Mouse (Mus musculus) liver, embryonic 11.5 days (tissue): Measurements from ENCODE around the gene Gm614. TPM values are rescaled to one million over a fixed set of nuclear protein-coding genes. Genes with fewer than 3 reads are reported as not detected.
A peak's percentile ranks its signal among the peaks of the same experiment; 100 is the strongest.

Experiments
- ATAC-seq: fragments of 200-750 bp; cut with Nextera tagmentation; replicated peaks from 2 replicates; pipeline ENCODE4 v1.8.0; 2017; ENCODE audit warnings: moderate number of reproducible peaks, mild to moderate bottlenecking, moderate TSS enrichment, moderate library complexity; ENCODE audit not compliant: low FRiP score
- DNase-seq: peaks from one replicate; pipeline ENCODE4 v3.0.0-alpha.2; 2017; ENCODE audit warnings: low spot score
- H3K27ac ChIP-seq: fragments of 300-500 bp; sonication (generic); 2 replicates; pipeline ENCODE4 v1.5.1; 2014; ENCODE audit warnings: mild to moderate bottlenecking, low read depth, low read length, control low read depth
- H3K27me3 ChIP-seq: fragments of 300-500 bp; sonication (generic); replicated peaks from 2 replicates; pipeline ENCODE4 v1.6.1; 2014; ENCODE audit warnings: low read length, mixed read lengths; ENCODE audit not compliant: control insufficient read depth, insufficient read depth
- H3K36me3 ChIP-seq: fragments of 300-500 bp; sonication (generic); 2 replicates; pipeline ENCODE4 v1.6.1; 2014; ENCODE audit warnings: mild to moderate bottlenecking, low read length, moderate library complexity, mixed read lengths; ENCODE audit not compliant: control insufficient read depth, insufficient read depth
- H3K4me1 ChIP-seq: fragments of 300-500 bp; sonication (generic); replicated peaks from 2 replicates; pipeline ENCODE4 v1.6.1; 2014; ENCODE audit warnings: low read length, mixed read lengths; ENCODE audit not compliant: control insufficient read depth, insufficient read depth
- H3K4me2 ChIP-seq: fragments of 300-500 bp; sonication (generic); 2 replicates; pipeline ENCODE4 v1.6.1; 2014; ENCODE audit warnings: mild to moderate bottlenecking, control low read depth, moderate library complexity
- H3K4me3 ChIP-seq: fragments of 300-500 bp; sonication (generic); 2 replicates; pipeline ENCODE4 v1.5.1; 2014; ENCODE audit warnings: low read depth, low read length, control low read depth
- H3K9ac ChIP-seq: fragments of 300-500 bp; sonication (generic); 2 replicates; pipeline ENCODE4 v1.6.1; 2014; ENCODE audit warnings: low read depth, low read length, control low read depth
- H3K9me3 ChIP-seq: fragments of 300-500 bp; sonication (generic); 2 replicates; pipeline ENCODE4 v1.6.1; 2016; ENCODE audit warnings: low read length, inconsistent platforms, mixed read lengths; ENCODE audit not compliant: control insufficient read depth
- WGBS: fragments of 180-500 bp; shearing (Covaris S2); extraction: QIAGEN DNeasy Blood & Tissue Kit; methylation state at CpG from one replicate; pipeline ENCODE4 v1.1.7; 2014; 5-methylcytosine and 5-hydroxymethylcytosine counted together
- polyA plus RNA-seq: library from polyadenylated mRNA; unstranded; fragments of >200 nt; fragmentation: Nextera tagmentation; extraction: Ambion mirVana; gene quantifications from 2 replicates; pipeline ENCODE4 v1.2.1, GENCODE M21; 2014

The Gm614 gene
- polyA plus RNA-seq, 1 experiment from 2014 or later, result not detected

DNA sequence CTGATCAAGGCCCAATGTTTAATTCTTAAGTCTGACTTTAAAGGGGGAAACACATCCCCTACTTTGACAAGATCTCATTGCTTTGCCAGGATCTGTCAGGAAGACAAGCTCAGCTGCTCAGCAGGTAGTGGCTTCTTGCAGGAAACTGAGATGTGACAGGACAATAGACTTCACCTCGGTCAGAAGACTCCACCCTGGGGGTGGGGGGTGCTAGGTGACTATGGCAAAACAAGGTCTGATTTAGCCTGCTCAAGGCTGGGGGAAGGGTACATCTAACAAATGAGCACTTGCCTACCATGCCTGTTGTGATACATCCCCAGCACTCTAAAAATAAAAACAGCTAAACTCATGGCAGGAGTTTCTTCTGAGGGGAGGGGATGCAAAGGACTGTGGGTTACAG, 18.8 kb downstream of the Gm614 start:
- Histone ChIP-seq H3K9me3 (no peaks in the 10 kb centered on the region), H3K36me3 (no peaks in the 10 kb centered on the region), H3K4me1 (no peaks in the 10 kb centered on the region), H3K9ac (no peak overlapping the region), H3K27ac (no peak overlapping the region), H3K4me3 (no peak overlapping the region), H3K27me3 (peaks cover 6% of the 10 kb centered on the region; the same call in 1 of the 2 replicates), H3K4me2 (no peak overlapping the region)
- WGBS, result 19% methylated on average over 1 of the region's 1 CpGs
- DNase-seq (no peak), ATAC-seq (no peak)

DNA sequence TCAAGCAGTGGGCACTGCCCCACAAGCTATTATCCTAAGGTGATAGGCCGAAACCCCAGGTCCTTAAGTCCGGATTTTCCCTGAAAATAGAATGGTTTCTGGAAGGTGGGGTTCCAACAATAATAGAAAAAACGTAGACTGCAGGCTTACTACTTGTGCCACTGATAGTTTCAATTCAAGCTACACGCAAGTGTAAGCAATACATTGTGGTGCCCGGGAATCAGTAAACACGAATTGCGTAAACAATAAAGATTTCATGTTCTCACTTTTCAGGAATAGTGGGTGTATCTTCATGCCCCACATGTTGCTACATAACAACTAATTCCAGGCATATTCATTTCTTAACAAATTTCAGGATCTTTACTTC, 41.0 kb downstream of the Gm614 start:
- Histone ChIP-seq H3K4me1 (no peaks in the 10 kb centered on the region), H3K4me2 (peak overlapping the region; percentile 71), H3K9me3 (no peaks in the 10 kb centered on the region), H3K4me3 (peak overlapping the region; percentile 65), H3K27ac (no peak overlapping the region), H3K9ac (no peak overlapping the region), H3K36me3 (no peaks in the 10 kb centered on the region), H3K27me3 (peaks cover 6% of the 10 kb centered on the region)
- ATAC-seq, result 0 out of 2 replicates have a peak, but pooled peaks have one; percentile 1
- 34% methylated on average over 7 of the region's 7 CpGs for WGBS
- DNase-seq, result no peak

DNA sequence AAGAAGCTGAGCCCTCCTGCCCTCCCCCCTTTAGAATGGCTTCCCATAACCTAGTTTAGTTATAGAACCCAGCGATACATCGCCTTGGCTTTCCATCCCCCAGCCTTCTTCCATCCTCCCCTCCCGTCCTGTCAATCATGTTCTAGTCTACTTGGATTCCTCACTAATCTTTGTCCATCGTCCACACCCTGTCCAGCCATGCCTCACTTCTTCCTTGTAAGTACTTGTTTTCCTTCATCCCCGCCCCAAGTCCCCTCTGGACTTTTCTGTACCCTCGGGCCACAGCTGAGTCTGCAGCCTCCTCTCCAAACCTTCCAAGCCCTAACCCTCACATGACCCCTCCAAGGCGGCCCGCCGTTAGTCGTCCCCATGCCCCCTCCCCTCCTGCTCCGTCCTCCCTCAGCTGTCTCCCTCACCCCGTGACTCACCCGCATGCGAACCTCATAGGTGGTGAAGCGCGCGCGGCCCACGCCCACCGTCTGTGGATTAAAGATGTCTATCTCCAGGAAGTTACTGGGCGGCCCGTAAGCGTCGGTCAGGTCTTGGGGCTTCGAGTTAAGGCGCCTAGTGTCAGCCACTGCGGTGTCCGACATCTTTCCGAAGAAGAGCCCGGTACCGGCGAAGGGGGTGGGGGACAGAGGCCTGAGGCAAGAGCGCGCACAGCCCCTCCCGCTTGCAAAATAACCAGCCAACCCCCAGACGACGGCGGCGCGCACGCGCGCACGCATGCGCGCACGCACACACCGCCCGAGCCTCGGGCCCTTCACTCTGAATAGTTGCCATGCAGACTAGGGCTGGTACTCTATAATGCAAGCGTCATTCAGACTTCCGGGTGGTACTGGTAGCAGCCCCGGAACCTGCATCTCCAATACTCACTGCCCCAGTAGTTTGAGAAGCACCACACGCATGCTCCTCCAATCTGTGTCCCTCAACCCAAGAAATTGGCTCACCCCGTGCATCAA, 41.7 kb downstream of the Gm614 start, which contains the start of gene Snx12:
Gene Snx12 (minus strand): TSS at position 730 of the 962 bp plus-strand sequence.
- no peak within 1 kb of the TSS; the same call in 1 of the 2 replicates for H3K27ac ChIP-seq
- WGBS, result 16% methylated on average over 55 of the region's 55 CpGs
- no peaks in the 10 kb centered on the region for H3K36me3 ChIP-seq
- no peaks in the 10 kb centered on the region for H3K4me1 ChIP-seq
- DNase-seq, result peak; percentile 81
- peak within 1 kb of the TSS; percentile 67 for H3K9ac ChIP-seq
- H3K4me3 ChIP-seq, result peak within 1 kb of the TSS; percentile 65
- ATAC-seq, result peak; percentile 94
- H3K4me2 ChIP-seq, result peak within 1 kb of the TSS; percentile 71
- peaks cover 6% of the 10 kb centered on the region for H3K27me3 ChIP-seq
- no peaks in the 10 kb centered on the region for H3K9me3 ChIP-seq

Other genes with a start within 250 kb of the Gm614 start
- gene Tex11, start 204.3 kb downstream of the Gm614 start, polyA plus RNA-seq, result 0.10 TPM in 1 of 2 replicates, not detected in the other
- gene Slc7a3, start 178.0 kb downstream of the Gm614 start, polyA plus RNA-seq, result 2.9 and 4.0 TPM in 2 replicates
- gene Snx12, start 41.4 kb downstream of the Gm614 start, polyA plus RNA-seq, result 31.7 and 33.1 TPM in 2 replicates
- 2.0 and 2.5 TPM in 2 replicates for gene Foxo4, start 9.5 kb downstream of the Gm614 start, polyA plus RNA-seq
- 16.9 and 19.8 TPM in 2 replicates for gene Il2rg, start 4.3 kb upstream of the Gm614 start, polyA plus RNA-seq
- not detected in 2 replicates for gene Gm20489, start 5.0 kb upstream of the Gm614 start, polyA plus RNA-seq
- 36.5 and 41.1 TPM in 2 replicates for gene Med12, start 10.0 kb upstream of the Gm614 start, polyA plus RNA-seq
- 0.51 and 0.59 TPM in 2 replicates for gene Nlgn3, start 35.2 kb upstream of the Gm614 start, polyA plus RNA-seq
- 33.6 and 34.5 TPM in 2 replicates for gene Gjb1, start 112.4 kb upstream of the Gm614 start, polyA plus RNA-seq
- 14.6 and 14.8 TPM in 2 replicates for gene Zmym3, start 156.9 kb upstream of the Gm614 start, polyA plus RNA-seq
- 349 and 361 TPM in 2 replicates for gene Nono, start 165.3 kb upstream of the Gm614 start, polyA plus RNA-seq
- 1.6 and 2.9 TPM in 2 replicates for gene Itgb1bp2, start 185.1 kb upstream of the Gm614 start, polyA plus RNA-seq